Mouse (Mus musculus): Measurements from ENCODE around the gene Sbf2.

Gene Sbf2

DNA sequence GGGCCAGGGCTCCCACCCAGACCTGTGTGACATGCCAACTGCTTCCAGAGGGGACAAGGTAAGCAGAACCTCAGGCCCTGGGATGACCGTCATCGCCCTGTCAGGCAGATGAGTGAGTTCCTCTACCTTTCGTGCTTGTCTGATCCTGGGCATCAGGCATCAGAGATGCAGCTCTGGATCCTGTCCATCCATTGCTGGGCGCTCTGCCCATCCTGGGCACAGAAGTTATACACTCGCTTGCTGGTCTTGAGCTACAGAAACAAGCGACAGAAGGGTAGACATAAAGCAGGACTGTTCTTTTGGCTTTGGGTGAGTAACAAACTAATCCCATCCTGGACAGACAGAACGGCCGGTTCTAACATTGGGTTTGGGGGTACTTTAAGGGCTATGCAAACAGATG is 305.5 kb downstream of the Sbf2 start:
- DNase-seq (ENCODE audit: low spot score in 2 of 2) = no peak

DNA sequence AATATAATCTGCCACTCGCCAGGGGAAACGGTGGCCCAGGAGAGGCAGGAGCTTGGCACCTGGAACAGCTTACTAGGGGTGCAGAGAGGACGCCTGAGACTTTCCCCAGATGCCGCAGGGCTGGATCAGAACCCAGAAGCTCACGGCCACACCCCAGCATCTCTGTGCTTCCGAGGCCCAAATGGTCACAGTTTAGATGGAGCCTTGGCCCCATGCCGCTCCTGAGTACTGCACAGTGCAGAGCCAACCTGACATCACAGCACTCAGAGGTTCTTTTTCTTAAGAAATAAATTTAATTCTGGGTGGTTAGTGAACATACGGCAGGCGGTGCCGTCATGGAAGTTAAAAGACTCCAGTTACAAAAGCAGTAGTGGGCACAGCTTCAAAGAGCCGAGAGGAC is 307.0 kb downstream of the Sbf2 start:
- no peak for DNase-seq (ENCODE audit: low spot score in 2 of 2)

DNA sequence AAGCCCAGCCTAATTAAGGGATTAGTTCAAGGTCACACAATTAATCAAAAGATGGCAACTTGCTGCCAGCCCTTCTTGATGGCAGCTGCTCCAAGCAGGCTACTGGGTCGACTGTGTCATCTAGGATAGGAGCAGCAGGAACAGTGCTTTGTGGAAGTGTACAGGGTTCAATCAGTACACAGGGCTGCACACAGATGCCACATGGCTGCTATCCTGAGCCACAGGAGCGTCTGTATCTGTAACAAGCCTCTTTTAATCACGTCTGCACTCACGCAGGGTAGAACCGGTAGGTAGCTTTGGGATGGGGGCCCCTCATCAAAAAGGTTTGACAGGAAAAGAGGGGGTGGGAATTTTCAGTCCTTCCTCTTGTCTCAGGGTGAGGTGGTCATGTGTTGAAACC is 308.4 kb downstream of the Sbf2 start:
- DNase-seq (ENCODE audit: low spot score in 2 of 2) = no peak

DNA sequence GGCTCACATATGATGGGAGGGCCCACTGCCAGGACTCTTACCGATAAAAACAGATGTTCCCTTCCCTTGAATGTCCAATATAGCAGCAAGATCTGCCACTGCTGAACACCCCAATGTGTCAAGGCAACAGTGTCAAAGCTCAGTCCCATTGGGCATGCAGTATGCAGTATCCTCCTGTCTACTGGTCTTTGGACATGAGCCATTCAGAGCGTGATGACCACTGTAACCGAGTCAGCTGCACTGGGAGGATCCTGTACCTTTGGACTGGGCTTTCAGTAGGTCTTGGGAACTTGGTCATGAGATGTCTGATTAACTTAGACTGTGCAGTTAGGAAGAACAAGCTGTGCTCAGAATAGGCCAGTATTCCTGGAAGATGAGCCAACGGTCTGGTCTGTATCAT is 309.2 kb downstream of the Sbf2 start:
- DNase-seq (ENCODE audit: low spot score in 2 of 2) = no peak

DNA sequence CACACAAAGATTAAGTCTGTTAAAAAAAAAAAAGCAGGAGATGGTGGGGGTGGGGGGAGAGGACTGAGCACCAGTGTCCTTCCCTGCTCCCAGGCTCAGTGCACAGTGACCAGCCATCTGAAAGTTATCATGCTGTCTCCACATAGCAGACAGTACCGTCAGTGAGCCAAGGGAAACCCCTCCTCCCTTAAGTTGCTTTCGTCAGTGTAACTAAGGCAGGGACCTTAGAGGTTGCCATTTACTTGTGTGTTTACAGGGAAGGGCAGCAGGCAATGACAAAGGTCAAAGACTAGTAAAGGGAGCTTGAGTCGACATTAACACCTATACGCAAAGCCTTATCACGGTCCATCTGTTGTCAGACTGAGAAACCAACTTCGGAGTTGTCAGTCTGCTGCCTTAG is 311.8 kb downstream of the Sbf2 start:
- DNase-seq (ENCODE audit: low spot score in 2 of 2) = no peak

DNA sequence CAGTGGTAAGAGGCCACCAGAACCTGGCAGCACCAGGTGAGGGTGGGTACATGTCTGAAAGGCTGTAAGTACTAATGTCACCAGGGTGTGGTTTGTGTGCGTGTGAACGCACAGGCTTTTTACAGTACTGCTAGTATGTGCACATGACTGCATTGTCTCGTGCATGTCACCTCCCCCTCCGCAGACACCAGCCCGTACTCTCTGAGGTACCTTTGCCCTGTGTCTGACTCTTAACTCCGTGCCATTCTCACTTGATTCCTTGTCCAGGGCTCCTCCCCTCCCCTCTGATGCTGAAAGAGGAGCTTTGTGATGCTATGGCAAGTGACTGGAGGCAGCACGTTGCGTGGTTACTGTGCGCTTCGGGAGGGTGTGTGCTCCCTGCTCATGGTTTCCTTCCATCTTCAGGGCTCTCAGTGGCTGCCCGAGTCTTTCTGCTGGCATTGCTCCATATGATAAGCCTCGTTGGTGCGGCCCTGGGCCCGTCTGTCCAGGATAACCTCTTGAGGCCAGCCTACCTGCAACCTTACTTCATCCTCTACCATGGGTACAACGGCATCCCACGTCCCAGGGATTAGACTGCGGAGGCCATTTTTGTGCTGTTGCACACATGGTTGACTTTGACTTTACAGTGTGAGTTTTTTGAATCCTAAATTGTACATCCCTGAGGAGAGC is 315.8 kb downstream of the Sbf2 start:
- DNase-seq (ENCODE audit: low spot score in 2 of 2) = no peak

DNA sequence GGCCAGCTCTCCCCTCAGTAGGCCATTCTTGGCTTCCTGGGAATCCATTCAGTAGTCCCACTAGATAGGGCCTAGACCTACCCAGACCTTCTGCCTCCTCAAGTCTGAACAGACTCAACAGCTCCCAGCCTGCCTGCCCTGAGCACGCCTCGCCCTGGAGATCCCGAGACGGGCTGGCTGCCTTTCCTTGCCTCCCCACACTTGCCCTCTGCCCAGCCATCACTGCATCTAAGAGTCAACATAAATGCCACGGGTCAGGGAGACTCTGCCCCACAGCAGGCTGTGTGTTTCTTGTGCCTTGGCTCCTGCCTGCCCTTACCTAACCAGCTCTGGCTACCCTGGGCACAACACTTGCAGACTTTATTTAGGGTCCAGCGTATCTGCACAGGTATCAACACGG is 316.6 kb downstream of the Sbf2 start:
- peak; percentile 31 to 56 for DNase-seq (ENCODE audit: low spot score in 2 of 2)

DNA sequence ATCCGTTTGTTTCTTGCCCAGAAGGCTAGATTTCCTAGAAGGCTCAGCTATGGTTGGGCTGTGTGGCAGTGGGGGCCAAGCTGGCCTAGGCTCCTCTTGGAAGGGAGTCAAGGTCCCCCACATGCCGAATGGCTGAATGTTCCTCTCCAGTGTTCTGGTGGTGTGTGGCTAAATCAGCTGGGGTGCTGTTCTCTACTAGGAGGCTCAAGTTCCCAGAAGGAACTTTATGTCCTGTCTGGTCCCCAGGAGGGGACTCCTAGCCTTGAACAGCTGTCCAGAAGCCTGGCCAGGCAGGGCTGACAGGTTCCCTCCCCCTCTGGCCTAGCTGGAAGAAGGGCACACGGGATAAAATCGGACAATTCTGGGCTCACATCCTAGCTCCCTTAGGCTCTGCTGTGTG is 317.1 kb downstream of the Sbf2 start:
- DNase-seq (ENCODE audit: low spot score in 2 of 2) = no peak

DNA sequence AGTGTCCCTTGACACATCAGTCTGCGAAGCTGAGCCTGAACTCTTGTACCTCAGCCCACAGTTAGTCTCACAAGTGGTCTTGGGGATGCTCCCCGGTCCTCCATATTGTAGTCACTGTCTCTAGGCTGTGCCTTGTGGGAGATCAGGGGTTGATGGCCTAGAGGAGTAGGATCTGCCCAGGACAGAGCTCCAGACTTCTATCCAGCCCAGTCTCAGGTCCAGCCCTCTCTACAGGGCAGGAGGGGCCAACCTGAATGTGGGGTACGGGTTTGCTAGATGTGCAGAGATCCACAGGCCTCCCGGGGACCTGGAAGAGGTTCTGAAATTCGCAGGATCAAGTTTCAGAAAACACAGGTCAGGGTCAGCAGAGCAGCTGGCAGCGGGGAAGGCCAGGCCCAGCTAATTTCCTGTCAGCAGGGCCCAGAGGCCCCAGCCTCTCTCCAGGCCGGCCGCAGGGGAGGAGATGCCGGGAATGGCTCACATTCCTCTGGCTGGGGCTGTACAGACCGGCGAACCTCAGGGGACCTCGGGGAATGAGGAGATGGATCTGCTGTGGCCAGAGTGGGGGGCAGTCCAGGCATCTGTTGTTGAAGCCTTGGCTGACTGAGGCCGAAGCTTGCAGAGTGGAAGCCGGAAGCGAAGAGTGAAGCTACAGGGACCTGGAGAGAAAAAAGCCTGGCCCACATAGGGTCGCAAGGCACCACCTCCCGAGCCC is 317.7 kb downstream of the Sbf2 start:
- DNase-seq (ENCODE audit: low spot score in 2 of 2) = peak in 1 of 2 experiments; percentile 31

DNA sequence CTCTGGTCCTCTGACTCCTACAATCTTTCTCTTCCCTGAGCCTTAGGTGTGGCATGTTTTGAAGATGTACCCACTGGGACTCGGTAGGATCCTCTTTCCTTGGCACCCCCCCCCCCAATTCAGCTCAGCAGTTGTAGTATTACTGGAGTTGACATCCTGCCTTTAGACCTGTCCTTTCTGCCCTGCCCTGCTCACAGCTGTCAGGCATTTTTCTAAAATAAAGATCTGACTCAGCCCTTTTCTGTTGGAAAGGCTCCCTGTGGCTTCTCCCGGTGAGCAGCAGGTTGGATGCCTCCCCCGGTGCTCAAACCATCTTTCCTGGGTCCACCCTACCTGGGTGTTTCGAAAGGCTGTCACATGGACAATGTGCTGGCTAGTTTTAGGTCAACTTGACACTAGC is 325.1 kb downstream of the Sbf2 start:
- no peak for DNase-seq (ENCODE audit: low spot score in 2 of 2)

DNA sequence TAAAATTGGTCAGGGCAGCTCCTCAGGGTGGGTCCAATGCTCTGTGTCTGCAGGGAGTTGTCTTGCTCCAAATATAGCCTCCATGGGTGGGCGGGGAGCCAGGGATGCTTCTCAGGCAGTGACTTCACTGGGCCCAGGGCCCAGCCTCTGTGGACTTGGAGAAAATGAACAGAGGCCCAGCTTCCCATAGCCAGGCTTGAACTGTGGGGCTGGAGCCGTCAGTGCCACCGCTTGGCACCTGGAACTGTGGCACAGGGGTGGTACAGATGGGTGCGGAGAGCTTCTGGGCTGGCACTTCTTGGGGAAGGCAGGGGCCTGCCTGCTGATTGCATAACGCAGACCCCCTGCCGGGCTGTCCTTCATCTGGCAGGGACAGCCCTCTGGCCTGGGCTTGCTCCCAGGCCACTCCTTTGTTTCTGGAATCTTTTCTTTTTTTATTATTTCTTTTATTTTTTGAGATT is 326.0 kb downstream of the Sbf2 start:
- DNase-seq (ENCODE audit: low spot score in 2 of 2) = peak; percentile 54 to 79

DNA sequence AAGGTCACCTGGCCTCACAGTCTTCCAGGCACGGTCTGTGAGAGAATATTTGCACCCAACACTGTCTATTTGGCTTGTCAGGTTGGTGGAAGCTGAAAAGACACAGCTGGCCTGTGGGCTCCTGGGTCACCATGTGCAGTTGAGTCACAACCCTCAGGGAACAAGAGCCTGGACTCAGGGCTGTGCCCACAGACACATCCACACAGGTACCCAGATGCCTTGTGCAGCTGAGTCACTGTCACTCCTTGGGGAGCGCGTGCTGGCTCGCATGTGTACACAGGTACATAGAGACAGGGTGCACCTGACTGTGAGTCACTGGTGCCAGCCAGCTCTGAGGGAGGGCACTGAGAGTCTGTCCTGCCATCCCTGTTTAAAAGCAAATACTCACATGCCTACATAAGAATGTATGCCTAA is 326.5 kb downstream of the Sbf2 start:
- peak; percentile 67 to 84 for DNase-seq (ENCODE audit: low spot score in 2 of 2)

DNA sequence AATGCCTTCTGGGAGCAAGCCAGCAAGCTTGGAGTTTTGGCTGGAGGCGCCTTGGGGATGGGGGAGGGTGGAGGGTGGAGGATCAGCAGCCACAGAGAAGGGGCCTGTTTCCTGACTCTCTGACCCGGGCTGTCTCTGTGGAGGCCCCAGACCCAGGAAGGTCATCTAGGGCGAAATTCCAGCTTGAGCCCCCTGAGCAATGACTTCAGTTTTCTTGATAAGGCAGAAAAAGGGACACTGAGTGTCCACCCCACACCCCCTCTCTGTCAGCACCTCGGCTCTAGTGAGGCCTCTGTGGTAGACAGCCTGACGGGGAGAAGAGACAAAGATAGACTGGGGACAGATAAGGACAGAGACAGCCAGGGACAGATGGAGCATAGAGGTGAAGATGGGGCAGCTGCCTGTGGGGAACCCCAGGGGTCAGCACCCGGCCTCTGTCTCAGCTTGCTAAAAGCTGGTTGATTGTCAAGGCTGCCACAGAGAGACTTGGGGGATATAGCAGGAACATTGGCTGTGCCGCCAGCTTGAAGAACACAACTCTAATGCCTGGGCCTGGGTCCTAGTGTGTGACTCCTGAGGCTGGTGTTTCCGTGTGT is 327.1 kb downstream of the Sbf2 start:
- DNase-seq (ENCODE audit: low spot score in 2 of 2) = peak in 1 of 2 experiments; percentile 26

DNA sequence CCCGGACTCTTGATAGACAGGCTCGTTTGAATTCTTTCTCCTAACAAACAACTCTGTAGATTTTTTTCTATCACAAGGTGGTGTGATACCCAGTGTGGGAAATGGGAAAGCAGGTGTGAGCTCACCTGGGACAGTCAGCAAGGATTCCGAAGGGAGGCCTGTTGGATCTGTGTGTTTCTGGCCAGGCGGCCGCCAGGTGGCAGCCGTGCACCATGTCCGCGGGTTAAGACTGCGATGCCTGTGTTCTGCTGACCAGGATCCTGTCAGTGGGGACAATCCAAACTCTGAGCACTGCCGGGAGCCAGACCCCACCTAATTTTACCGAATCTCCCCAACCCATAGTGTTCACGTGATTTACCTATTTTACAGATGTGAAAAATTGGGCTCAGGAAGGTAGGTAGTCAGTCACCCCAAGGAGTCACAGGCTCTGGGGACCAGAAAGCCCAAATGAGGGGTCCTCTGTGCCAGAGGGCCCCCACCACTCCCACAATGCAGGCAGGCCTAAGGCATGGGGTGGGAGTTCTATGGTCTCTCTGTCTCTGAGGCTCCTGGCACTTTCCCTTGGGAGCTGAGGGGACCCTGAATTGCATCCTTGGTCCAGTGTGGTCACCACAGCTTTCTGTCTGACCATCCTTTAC is 327.8 kb downstream of the Sbf2 start:
- DNase-seq (ENCODE audit: low spot score in 2 of 2) = peak; percentile 72 to 83

DNA sequence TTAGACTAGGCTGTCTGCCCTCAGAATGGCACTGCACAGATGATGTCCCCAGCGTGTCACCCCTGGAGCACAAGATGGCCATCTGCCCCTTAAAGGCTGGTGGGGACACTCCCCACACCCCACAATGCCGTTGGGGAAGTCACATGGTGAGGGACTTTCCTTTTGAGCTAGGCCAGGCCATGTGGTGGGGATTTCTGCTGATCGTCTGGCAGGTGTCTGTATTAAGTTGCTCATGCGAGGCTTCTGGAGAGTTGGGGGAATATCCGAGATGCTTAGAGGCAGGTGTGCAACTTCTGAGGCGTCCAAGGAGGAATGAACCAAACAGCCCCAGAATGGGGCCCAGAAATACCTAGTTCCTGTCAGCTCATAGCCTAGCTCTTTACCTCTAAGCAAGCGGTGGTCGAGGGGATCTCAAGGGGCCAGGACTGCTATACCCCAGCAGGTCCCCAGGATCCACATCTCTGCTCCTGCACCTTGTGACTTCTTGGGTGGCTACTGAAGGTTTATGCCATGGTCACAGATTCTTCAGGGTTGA is 328.5 kb downstream of the Sbf2 start:
- DNase-seq (ENCODE audit: low spot score in 2 of 2) = no peak

DNA sequence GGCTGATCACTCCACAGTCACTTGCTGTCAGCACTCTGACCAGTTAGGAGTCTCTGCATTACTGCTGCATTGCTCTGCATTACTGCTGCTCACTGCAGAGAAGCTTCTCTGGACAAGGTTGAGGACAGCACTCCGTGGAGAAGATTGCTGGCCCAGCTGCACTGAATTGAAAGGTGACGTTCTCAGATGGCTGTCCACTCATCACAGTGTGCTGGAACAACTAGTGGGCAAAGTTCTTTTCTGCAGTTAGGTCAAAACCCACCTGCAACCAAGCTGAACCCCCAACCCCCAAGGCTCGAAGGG is 328.9 kb downstream of the Sbf2 start:
- DNase-seq (ENCODE audit: low spot score in 2 of 2) = no peak

DNA sequence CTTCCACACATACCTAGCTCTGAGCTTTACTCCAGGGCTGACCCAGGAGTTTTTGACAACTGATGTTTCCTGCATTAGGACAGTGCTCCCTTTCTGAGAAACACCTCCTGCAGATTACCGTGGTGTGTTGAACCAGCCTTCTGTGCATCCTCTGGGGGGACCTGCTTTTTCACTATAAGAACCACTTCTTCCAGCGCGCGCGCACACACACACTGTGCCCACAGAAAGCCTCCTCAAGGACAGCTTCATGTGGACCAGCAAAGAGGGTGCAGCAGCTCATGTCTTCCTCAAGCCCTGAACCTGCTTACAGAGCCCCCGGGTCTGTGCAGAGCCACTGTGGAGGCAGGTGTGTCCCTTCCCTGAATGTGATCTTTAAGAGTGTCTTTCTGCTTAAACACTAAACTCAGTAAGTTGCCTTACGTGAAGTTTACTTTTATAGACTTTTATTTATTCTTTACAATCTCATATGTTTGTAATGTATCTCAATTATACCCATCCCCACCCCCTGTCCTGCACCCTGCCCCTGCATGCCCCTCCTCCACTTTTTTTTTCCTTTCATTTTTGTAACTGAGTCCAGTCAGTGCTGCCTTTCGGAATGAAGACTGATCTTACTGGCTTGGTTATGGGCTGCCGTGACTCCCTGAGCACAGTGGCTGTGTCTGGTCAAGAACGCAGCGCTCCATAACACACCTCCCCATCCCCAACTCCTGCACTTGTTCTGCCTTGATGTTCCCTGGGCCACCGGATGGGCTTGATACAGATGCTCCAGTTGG is 329.5 kb downstream of the Sbf2 start:
- DNase-seq (ENCODE audit: low spot score in 2 of 2) = no peak

DNA sequence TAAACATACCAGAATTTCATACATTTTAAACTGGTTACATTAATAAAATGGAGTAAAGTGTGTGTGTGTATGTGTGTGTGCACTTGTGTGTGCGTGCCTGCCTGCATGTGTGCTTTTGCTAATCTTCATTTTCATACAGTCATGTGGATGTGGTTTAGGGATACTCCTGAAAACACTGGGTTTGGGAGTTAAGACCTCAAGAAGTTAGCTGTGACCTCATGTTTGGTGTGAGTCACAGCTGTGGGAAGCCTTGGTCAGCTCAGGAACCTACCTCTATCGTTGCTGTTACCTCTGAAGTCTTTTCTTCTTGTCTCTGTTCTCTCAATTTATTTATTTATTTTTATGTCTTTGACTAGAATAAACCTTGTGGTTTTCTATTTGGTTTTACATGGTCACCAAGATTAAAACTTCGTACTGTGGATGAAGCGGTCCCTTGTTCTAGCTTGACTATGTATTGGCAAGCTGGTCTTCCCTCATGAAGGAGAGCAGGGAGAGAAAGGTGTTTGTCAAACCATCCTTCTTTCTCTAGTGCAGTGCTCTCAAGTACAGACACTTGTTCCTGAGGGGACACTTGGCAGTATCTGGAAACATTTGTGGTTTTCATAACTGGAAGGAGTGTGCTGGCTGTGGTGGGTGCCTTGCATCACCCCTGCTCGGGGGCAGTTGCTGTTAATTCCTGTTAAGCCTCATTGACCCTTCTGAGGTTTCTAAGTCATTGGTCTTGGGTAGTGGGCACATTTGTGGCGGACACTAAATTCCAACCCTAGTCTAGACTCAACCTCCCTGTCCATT is 331.0 kb downstream of the Sbf2 start:
- no peak for DNase-seq (ENCODE audit: low spot score in 2 of 2)

DNA sequence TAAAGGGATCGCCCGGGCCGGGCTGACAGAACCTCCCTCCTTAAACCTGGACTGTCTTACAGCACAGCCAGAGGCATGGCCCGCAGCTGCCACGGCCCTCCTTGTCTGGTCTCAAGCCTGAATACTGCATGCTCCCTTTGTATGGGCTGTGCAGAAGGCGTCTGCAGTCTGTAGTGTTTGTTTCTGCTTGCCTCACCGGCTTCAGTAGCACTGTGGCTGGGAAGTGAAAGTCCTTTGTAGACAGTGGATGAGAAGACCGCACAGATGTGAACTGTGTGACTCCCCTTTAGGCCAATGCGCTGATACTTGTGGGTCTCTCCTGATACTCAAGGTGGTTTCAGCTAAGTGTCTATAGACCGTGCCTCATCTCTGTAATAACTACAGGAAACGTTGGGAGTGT is 331.9 kb downstream of the Sbf2 start:
- DNase-seq (ENCODE audit: low spot score in 2 of 2) = no peak

DNA sequence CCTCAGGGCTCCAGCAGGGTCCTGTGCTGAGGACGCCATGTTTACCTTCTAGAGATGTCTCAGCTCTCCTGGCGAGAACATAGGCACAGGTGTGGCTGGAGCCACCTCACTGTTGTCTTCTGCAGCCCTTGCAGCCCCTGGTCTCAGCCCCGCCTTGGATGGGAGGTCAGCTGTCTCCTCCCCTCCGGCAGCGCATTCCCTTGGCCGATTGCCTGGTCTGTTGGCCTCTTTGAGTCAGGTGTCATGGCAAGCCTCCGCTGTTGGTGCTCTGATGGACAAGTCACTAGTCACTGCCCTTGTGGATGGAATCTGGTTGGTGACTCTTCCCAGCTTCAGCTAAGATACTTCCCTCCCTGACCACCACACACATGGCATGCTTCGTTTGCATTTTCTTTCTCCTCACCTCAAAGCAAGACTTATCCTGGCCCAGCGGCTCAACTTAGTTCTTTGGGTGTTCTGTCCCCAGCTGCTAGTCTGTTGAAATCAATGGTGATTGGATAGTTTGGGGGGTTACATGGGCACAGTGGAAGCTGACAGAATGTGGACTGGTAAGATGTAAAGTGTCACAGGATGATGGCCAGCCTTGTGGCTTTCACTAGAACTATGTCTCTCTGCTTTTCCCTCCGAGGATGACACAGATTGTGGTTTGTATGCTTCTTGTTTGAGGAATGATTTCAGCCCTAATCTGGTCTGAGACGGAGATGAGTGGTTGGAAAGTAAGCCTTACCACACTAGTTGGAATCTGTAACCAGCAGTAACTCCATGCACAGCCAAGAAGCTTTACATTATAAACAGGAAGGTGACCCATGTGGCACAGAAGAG is 333.1 kb downstream of the Sbf2 start:
- no peak for DNase-seq (ENCODE audit: low spot score in 2 of 2)
